Mouse (Mus musculus) bone marrow, adult 2 months (tissue): ENCODE results near the gene Gtf2h3. TPM values are rescaled to one million over a fixed set of nuclear protein-coding genes. Genes with fewer than 3 reads are reported as not detected.
A peak's percentile ranks its signal among the peaks of the same experiment; 100 is the strongest.
"Not testable (repeated sequence)": the region's sequence is repeated elsewhere in the genome, so short reads cannot be mapped to it uniquely, and the experiment has no call there.

Source experiments
- H3K27ac ChIP-seq: fragments of 200-500 bp; 2 replicates; pipeline ENCODE4 v1.5.1; 2012; ENCODE audit warnings: low read depth, mild to moderate bottlenecking, control low read depth, inconsistent platforms, low read length; ENCODE audit not compliant: control insufficient read depth, poor library complexity, insufficient read depth
- H3K4me1 ChIP-seq: fragments of 200-500 bp; 2 replicates; pipeline ENCODE4 v1.6.1; 2011; ENCODE audit warnings: low read length; ENCODE audit not compliant: control insufficient read depth, insufficient read depth
- H3K4me3 ChIP-seq: fragments of 200-500 bp; replicated peaks from 2 replicates; pipeline ENCODE3; 2011; ENCODE audit warnings: mild to moderate bottlenecking, low read depth, low read length, control low read depth; ENCODE audit not compliant: control insufficient read depth
- CTCF ChIP-seq: fragments of 200-500 bp; IDR thresholded peaks from 2 replicates; pipeline ENCODE4 v1.5.1; 2011; ENCODE audit warnings: low read length, control low read depth; ENCODE audit not compliant: control insufficient read depth, insufficient read depth
- POLR2A ChIP-seq: fragments of 200-500 bp; IDR thresholded peaks from 2 replicates; pipeline ENCODE4 v1.6.1; 2011; ENCODE audit warnings: low read depth, mild to moderate bottlenecking, control low read depth, low read length, borderline replicate concordance; ENCODE audit not compliant: control insufficient read depth
- WGBS: fragments of 180-500 bp; shearing (Covaris S2); methylation state at CpG from one replicate; pipeline ENCODE4 v1.1.7; 2018; 5-methylcytosine and 5-hydroxymethylcytosine counted together
- polyA plus RNA-seq: library from polyadenylated mRNA; stranded (reverse); fragments of >200 nt; gene quantifications from 2 replicates; pipeline ENCODE4 v1.2.4, GENCODE M21; 2011; ENCODE audit warnings: low replicate concordance; ENCODE audit not compliant: missing spikeins, insufficient read depth, insufficient read length

The Gtf2h3 gene
- polyA plus RNA-seq, 1 experiment: 8.3 TPM

DNA sequence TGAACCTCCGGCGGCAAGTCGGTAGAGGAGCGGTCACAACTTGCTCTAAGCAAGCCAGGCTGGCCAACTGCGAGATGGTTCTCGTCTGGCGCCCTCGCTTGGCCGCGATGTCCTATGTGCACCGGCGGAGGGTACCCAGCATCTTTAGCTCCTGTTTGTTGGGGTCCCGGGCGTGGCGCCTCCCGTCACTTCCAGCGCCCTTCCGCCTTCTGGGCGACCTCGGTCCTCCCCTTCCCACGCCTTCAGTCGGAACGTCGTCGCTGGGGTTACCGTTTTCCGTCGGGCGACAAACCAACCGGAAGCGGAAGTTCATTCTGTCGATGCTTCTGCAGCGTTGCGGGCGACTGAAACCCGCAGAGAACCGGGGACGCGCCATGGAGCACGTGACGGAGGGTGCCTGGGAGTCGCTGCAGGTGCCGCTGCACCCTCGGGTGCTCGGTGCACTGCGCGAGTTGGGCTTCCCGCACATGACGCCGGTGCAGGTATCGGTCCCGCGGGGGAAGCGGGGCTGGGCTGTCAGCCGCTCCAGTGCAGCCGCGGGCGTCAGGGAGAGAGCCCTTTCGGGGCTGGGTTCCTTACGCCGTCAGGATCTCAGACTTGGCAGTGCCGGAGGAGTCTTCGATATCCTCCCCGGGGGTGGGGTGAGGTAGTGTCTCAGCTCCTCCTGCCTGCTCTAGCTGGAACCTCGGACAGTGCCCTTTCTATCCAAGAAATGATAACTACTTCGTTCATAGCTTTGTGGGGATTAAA lies 26.2 kb upstream of the Gtf2h3 start, which contains the start of gene Ddx55:
TSS of gene Ddx55 (plus strand) at position 307 of the 750 bp plus-strand sequence.
- H3K4me1 ChIP-seq: no peaks in the 10 kb centered on the region; the same call in 1 of the 2 replicates
- under 1% methylated on average over 66 of the region's 66 CpGs for WGBS
- peak; percentile 93 for TF ChIP-seq POLR2A
- peak; percentile 0; the same call in 1 of the 2 replicates for TF ChIP-seq CTCF
- peak within 1 kb of the TSS; percentile 93 for H3K27ac ChIP-seq
- peak within 1 kb of the TSS; percentile 87 for H3K4me3 ChIP-seq

GRCm38 (mm10) chr5:124553607-124554006 lies 25.3 kb upstream of the Gtf2h3 start:
- H3K27ac ChIP-seq: no peak overlapping the region

GRCm38 (mm10) chr5:124555145-124555544 lies 23.8 kb upstream of the Gtf2h3 start:
- H3K4me1 ChIP-seq: no peaks in the 10 kb centered on the region; the same call in 1 of the 2 replicates
- WGBS: 69% methylated on average over 1 of the region's 1 CpGs
- no peak overlapping the region for H3K4me3 ChIP-seq
- TF ChIP-seq CTCF (no peak), POLR2A (no peak)
- no peak overlapping the region for H3K27ac ChIP-seq

More at GRCm38 (mm10) chr5:124553607-124554006, 25.3 kb upstream of the Gtf2h3 start:
- no peaks in the 10 kb centered on the region; the same call in 1 of the 2 replicates for H3K4me1 ChIP-seq
- no peak overlapping the region for H3K4me3 ChIP-seq
- 72% methylated on average over 6 of the region's 6 CpGs for WGBS
- no peak for TF ChIP-seq CTCF
- no peak for TF ChIP-seq POLR2A

- peak; percentile 5; the same call in 1 of the 2 replicates for TF ChIP-seq CTCF
- no peak for TF ChIP-seq POLR2A
- no peak overlapping the region for H3K4me3 ChIP-seq
- WGBS: 88% methylated on average over 12 of the region's 12 CpGs
- H3K27ac ChIP-seq: no peak overlapping the region
- no peaks in the 10 kb centered on the region; the same call in 1 of the 2 replicates for H3K4me1 ChIP-seq
Measured at GRCm38 (mm10) chr5:124571068-124571467, 7.9 kb upstream of the Gtf2h3 start.

GRCm38 (mm10) chr5:124575467-124575866 lies 3.5 kb upstream of the Gtf2h3 start:
- no peak overlapping the region for H3K4me3 ChIP-seq
- 88% methylated on average over 7 of the region's 7 CpGs for WGBS
- no peak overlapping the region for H3K27ac ChIP-seq
- H3K4me1 ChIP-seq: no peaks in the 10 kb centered on the region; the same call in none of the 2 replicates
- TF ChIP-seq POLR2A: no peak
- no peak for TF ChIP-seq CTCF

- WGBS: 17% methylated on average over 5 of the region's 5 CpGs
- TF ChIP-seq CTCF (no peak), POLR2A (no peak)
Measured at GRCm38 (mm10) chr5:124582515-124582914, 3.6 kb downstream of the Gtf2h3 start.

GRCm38 (mm10) chr5:124592768-124593167 lies 13.8 kb downstream of the Gtf2h3 start:
- 91% methylated on average over 3 of the region's 3 CpGs for WGBS
- TF ChIP-seq POLR2A (no peak), CTCF (no peak)

More at GRCm38 (mm10) chr5:124582515-124582914, 3.6 kb downstream of the Gtf2h3 start:
- Histone ChIP-seq H3K4me1 (no peaks in the 10 kb centered on the region; the same call in 1 of the 2 replicates), H3K4me3 (no peak overlapping the region), H3K27ac (no peak overlapping the region)

GRCm38 (mm10) chr5:124598224-124599174 lies 19.6 kb downstream of the Gtf2h3 start:
- 20% methylated on average over 30 of the region's 30 CpGs for WGBS
- Histone ChIP-seq H3K27ac (no peak overlapping the region), H3K4me3 (no peak overlapping the region), H3K4me1 (no peaks in the 10 kb centered on the region)
- no peak for TF ChIP-seq POLR2A
- no peak for TF ChIP-seq CTCF

More at GRCm38 (mm10) chr5:124592768-124593167, 13.8 kb downstream of the Gtf2h3 start:
- Histone ChIP-seq H3K4me3 (no peak overlapping the region), H3K4me1 (no peaks in the 10 kb centered on the region), H3K27ac (no peak overlapping the region)

GRCm38 (mm10) chr5:124599726-124600125 lies 20.8 kb downstream of the Gtf2h3 start:
- H3K27ac ChIP-seq, H3K4me1 ChIP-seq, H3K4me3 ChIP-seq: not testable (repeated sequence)
- 32% methylated on average over 8 of the region's 8 CpGs for WGBS
